Mouse (Mus musculus) c-Kit-positive CD71-positive TER-119-negative erythroid progenitor cells, embryonic 14.5 days (primary cell): ENCODE measurements around the gene Ifnar2.

Source experiments
- DNase-seq: peaks from one replicate; pipeline ENCODE4 v3.0.0-alpha.2; 2013; ENCODE audit warnings: low read depth

Gene Ifnar2

GRCm38 (mm10) chr16:91358555-91358954 lies 14.0 kb upstream of the Ifnar2 start:
- DNase-seq: peak; percentile 76

GRCm38 (mm10) chr16:91359531-91359930 lies 13.1 kb upstream of the Ifnar2 start:
- no peak for DNase-seq

GRCm38 (mm10) chr16:91360162-91360561 lies 12.4 kb upstream of the Ifnar2 start:
- DNase-seq: no peak

GRCm38 (mm10) chr16:91362006-91362405 lies 10.6 kb upstream of the Ifnar2 start:
- no peak for DNase-seq

- no peak for DNase-seq
Observed at GRCm38 (mm10) chr16:91362616-91363272, 9.8 kb upstream of the Ifnar2 start.

GRCm38 (mm10) chr16:91363483-91363882 lies 9.1 kb upstream of the Ifnar2 start:
- DNase-seq: no peak

GRCm38 (mm10) chr16:91366567-91366966 lies 6.0 kb upstream of the Ifnar2 start:
- DNase-seq: no peak

GRCm38 (mm10) chr16:91367066-91367465 lies 5.5 kb upstream of the Ifnar2 start:
- DNase-seq: no peak

GRCm38 (mm10) chr16:91373473-91374252 lies 1.1 kb downstream of the Ifnar2 start:
- no peak for DNase-seq

- DNase-seq: no peak
Observed at GRCm38 (mm10) chr16:91374253-91374634, 1.7 kb downstream of the Ifnar2 start.

GRCm38 (mm10) chr16:91376701-91377100 lies 4.1 kb downstream of the Ifnar2 start:
- DNase-seq: no peak

GRCm38 (mm10) chr16:91378431-91378986 lies 5.9 kb downstream of the Ifnar2 start:
- DNase-seq: no peak

- no peak for DNase-seq
Observed at GRCm38 (mm10) chr16:91378991-91379390, 6.4 kb downstream of the Ifnar2 start.

- no peak for DNase-seq
Observed at GRCm38 (mm10) chr16:91379412-91379811, 6.8 kb downstream of the Ifnar2 start.

- no peak for DNase-seq
Observed at GRCm38 (mm10) chr16:91380151-91380550, 7.6 kb downstream of the Ifnar2 start.

GRCm38 (mm10) chr16:91381606-91382005 lies 9.0 kb downstream of the Ifnar2 start:
- no peak for DNase-seq

- no peak for DNase-seq
Observed at GRCm38 (mm10) chr16:91382261-91382790, 9.7 kb downstream of the Ifnar2 start.

GRCm38 (mm10) chr16:91384221-91384620 lies 11.6 kb downstream of the Ifnar2 start:
- no peak for DNase-seq

- no peak for DNase-seq
Observed at GRCm38 (mm10) chr16:91385621-91386020, 13.0 kb downstream of the Ifnar2 start.

GRCm38 (mm10) chr16:91386419-91387120 lies 14.0 kb downstream of the Ifnar2 start:
- DNase-seq: no peak

GRCm38 (mm10) chr16:91387121-91387486 lies 14.5 kb downstream of the Ifnar2 start:
- no peak for DNase-seq

- DNase-seq: no peak
Observed at GRCm38 (mm10) chr16:91390100-91390499, 17.5 kb downstream of the Ifnar2 start.
